Mouse (Mus musculus) common myeloid progenitor, adult 5-6 weeks (primary cell): ENCODE measurements around the gene Ccl6. TPM values are rescaled to one million over a fixed set of nuclear protein-coding genes. Genes with fewer than 3 reads are reported as not detected.

Experiments
- ATAC-seq: replicated peaks from 2 replicates; pipeline ENCODE4 v1.8.0; 2016; ENCODE audit warnings: low read depth, mild to moderate bottlenecking, moderate TSS enrichment, inconsistent platforms; ENCODE audit not compliant: poor library complexity, severe bottlenecking
- total RNA-seq: library from RNA; stranded (forward); fragments of 200-1000, 187-1606 nt; gene quantifications from 2 replicates; pipeline ENCODE4 v1.2.3, GENCODE M21; 2017

Gene Ccl6
- 1.8 and 2.1 TPM in 2 replicates for total RNA-seq

DNA sequence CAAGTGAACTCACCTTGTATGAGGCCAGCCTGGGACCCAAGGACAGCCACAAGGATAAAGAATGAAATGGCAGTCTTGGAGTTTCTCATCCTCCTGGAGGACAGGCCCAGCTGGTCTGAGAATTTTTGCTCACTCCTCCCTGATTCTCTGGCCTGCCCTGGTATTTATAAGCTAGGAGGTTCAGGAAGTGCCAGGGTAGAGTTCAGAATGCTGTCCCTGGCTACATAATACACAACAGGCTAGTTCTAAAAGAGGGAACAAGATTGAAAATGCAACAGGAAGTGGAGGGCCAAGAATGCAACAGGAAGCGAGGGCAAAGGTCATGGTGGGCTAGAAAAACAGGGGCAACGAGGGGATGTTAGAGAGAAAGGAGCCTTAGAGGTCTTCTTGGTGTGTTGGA lies at the start of gene Ccl6:
TSS of gene Ccl6 (minus strand) at position 235 of the 400 bp plus-strand sequence.
- peak; percentile 32; the same call in 1 of the 2 replicates for ATAC-seq

DNA sequence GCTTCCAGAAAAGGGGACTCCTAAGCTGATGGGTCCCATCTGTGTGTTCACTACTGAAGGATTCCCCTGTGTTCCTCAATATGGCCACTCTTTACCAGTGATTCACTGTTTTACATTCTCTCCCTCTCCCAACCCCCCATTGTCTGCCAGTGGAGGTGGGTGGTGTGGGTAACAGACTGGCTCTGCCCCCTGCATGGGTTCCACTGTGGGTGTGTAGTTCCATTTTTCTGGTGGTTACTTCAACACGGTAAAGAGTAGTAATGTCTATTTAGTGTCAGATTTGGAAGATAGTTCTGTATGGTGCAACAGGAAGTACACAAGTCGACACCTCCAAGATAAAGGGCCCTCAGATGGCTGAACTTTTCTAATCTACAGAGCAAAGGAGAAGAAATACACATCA lies 48.3 kb upstream of the Ccl6 start:
- 0 out of 2 replicates have a peak, but pooled peaks have one; percentile 1 for ATAC-seq

DNA sequence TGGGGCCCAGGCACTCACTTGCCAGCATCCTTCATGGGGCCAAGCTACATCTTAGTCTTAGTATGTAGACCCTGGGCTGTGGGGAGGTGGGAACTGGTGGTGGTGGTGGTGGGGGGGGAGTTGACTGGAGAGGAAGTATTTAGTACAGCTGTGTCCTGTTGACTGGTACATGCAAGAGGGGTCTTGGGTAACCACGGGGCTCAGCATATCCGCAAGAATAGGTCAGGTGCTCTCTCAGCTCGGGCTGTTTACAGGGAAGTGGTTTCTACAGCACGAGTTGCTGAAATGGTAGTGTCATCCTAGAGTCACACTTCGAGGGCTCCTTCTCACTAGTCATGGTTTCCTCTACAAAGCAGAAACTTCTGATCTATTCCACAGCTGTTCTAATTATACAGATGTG lies 47.3 kb upstream of the Ccl6 start:
- ATAC-seq = peak; percentile 85

- ATAC-seq = peak; percentile 50
Measured at GRCm38 (mm10) chr11:83639533-83639932, 46.6 kb upstream of the Ccl6 start.

DNA sequence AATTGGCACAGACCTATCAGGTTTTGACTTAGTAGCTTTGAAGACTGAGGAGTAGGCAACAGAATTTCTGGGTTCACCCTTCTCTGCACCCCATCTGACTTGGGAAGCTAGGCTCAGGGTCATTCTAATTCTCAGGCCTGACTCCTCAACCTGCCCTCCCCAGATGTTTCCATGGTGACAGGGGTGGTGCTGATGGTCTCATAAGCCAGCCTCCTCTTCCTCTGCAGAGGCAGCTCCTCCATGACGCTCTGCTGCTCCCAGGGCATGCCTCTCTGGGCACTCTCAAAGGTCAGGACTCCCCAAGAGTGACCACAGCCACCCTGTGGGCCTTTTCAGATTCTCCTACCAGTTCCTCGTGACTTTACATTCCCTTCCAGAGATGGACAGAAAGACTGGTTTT lies 46.0 kb upstream of the Ccl6 start:
- ATAC-seq = no peak

- no peak for ATAC-seq
Measured at GRCm38 (mm10) chr11:83636742-83637235, 43.9 kb upstream of the Ccl6 start.

GRCm38 (mm10) chr11:83634898-83635297 lies 42.0 kb upstream of the Ccl6 start:
- no peak for ATAC-seq

- ATAC-seq = no peak
Measured at GRCm38 (mm10) chr11:83634425-83634824, 41.5 kb upstream of the Ccl6 start.

- peak; percentile 81 for ATAC-seq
Measured at GRCm38 (mm10) chr11:83632744-83633143, 39.9 kb upstream of the Ccl6 start.

- ATAC-seq = no peak
Measured at GRCm38 (mm10) chr11:83631065-83631464, 38.2 kb upstream of the Ccl6 start.

- no peak for ATAC-seq
Measured at GRCm38 (mm10) chr11:83630630-83631029, 37.7 kb upstream of the Ccl6 start.

DNA sequence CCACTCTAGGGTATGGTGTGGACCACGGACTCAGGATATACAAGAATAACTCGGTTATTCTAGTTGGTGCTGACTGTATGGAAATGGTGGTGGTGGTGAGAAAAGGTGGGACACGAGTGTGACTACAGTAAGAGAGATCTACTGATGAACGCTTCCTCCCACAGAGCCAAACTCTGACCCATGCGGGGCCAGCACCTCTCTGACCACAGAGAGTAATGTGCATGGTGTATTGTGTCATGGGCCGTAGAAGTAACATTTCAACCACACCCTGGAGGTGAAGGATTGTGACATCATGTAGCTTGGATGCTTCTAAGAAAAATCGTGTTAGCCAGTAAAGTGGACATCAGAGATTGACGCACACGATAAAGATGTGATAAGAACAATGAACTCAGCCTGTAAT lies 35.9 kb upstream of the Ccl6 start:
- no peak for ATAC-seq

GRCm38 (mm10) chr11:83623586-83623985 lies 30.7 kb upstream of the Ccl6 start:
- ATAC-seq = no peak

- ATAC-seq = peak; percentile 62
Measured at GRCm38 (mm10) chr11:83619037-83619436, 26.1 kb upstream of the Ccl6 start.

DNA sequence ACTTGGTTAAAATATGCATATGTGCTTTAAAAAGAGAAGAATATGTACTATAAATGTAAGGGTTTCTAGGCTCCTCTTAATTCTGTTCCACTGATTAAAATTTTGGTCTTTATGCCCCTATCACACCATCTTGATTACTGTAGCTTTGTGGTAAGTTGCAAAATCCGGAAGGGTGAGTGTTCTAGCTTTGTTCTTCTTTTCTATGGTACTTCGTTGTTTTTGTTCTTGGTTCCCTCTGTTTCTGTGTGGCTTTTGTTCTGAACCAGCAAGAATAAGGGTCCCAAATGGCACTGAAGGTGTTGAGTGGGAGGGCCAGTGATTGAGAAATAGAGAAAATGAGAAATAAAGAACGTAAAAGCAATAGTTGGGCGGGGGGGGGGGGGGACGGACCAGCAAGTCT lies 25.4 kb upstream of the Ccl6 start:
- ATAC-seq = peak; percentile 71

GRCm38 (mm10) chr11:83616586-83616985 lies 23.7 kb upstream of the Ccl6 start:
- ATAC-seq = 0 out of 2 replicates have a peak, but pooled peaks have one; percentile 50

- ATAC-seq = 0 out of 2 replicates have a peak, but pooled peaks have one; percentile 25
Measured at GRCm38 (mm10) chr11:83610900-83611299, 18.0 kb upstream of the Ccl6 start.

DNA sequence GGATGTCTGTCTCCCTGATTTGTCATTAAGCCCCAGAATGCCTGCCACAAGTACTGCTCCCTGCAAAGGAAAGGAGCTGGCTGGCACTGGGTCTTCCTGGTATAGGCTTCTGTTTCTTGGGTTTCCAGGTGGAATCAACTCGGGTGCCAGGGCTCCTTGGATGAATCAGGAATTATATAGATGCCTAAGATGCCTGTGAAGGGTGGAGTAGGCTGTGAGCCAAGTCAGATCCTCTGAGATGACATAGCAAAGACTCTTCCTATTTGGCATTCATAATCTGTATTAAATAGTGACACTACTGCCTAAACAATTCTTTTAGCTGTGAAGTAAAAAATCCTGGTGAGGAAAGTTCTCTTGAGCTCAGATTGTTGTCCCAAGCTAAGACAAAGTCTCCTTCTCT lies 13.5 kb upstream of the Ccl6 start:
- ATAC-seq = no peak

DNA sequence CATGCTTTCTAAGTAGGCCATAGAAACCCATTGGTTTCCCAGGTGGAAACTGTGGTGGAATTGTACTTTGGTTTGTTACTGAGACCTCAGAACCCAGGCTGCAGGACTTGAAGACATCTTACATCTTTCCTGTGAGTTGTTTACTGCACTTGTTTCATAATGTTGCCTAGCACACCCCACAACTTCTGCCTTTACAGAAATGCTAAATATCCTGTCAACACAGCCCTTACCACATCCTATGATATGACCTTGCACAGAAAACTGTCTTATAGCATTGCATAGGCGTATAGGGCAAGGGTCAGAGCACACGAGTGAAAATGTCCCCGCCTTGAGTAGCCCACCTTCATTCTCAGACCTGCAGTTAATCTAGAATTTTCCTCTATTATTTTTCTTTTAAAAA lies 12.6 kb upstream of the Ccl6 start:
- ATAC-seq = peak; percentile 56

- ATAC-seq = 0 out of 2 replicates have a peak, but pooled peaks have one; percentile 2
Measured at GRCm38 (mm10) chr11:83604698-83605097, 11.8 kb upstream of the Ccl6 start.

DNA sequence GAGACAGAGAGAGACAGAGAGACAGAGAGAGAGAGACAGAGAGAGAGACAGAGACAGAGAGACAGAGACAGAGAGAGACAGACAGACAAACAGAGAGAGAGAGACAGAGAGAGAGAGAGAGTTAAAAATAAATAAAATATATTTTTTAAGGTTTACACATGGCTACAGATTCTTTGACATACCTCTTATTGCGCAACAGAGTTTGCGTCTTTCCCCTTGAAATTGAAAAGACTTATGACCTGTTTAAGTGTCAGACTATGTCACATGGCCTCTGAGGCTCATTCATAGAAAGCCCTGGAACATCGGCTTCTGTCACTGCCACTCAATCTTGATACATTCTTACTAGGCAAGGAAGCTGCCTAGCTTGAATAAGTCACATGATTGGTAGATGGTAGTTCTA lies 10.5 kb upstream of the Ccl6 start:
- ATAC-seq = no peak

DNA sequence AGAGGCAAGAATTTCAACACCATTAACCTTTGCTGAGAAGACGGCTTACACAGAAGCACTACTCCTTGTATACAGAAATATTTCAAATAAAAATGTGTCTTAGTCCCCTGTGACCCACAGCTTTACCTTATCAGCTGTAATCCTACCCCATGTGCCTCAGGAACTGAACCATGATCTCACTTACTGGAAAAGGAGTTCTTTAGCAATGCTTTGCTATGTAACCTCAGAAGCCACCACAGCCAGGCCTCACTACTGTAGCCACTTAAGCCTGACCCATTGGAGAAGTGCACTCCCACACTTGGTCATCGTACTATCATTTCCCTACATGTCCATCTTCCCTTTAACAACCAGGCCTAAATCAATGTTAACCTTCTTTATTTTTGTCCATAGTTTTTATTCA lies 7.7 kb upstream of the Ccl6 start:
- ATAC-seq = no peak
